Mouse (Mus musculus) heart, postnatal 4 days (tissue): ENCODE measurements around the gene Tex45. TPM values are rescaled to one million over a fixed set of nuclear protein-coding genes. Genes with fewer than 3 reads are reported as not detected.

ENCODE experiments used
- total RNA-seq, 2 experiments: library from RNA; stranded (reverse); gene quantifications; 2 replicates each; pipeline ENCODE4 v1.2.3; 2021

Tex45 gene
- total RNA-seq, 2 experiments from 2014 or later: 0.32 TPM; not detected in 1

Other genes with a start within 250 kb of the Tex45 start
- 100 to 1,000 TPM; 118 to 122 TPM for gene Insr, start 191.2 kb upstream of the Tex45 start, total RNA-seq
- gene A430078G23Rik, start 117.4 kb upstream of the Tex45 start, total RNA-seq: under 1 TPM; 0.12 to 0.25 TPM
- 10 to 100 TPM; 17.3 to 19.8 TPM for gene Arhgef18, start 77.9 kb upstream of the Tex45 start, total RNA-seq
- gene Pex11g, start 3.2 kb upstream of the Tex45 start, total RNA-seq: 1 to 10 TPM; 4.1 to 4.5 TPM
- 10 to 100 TPM; 24.6 to 26.1 TPM for gene Zfp358, start 22.3 kb downstream of the Tex45 start, total RNA-seq
- 10 to 100 TPM; 26.4 to 29.0 TPM for gene Mcoln1, start 29.6 kb downstream of the Tex45 start, total RNA-seq
- 10 to 100 TPM; 15.1 to 15.9 TPM for gene Pnpla6, start 44.5 kb downstream of the Tex45 start, total RNA-seq
- gene C330021F23Rik, start 97.1 kb downstream of the Tex45 start, total RNA-seq: 1 to 10 TPM; 1.1 to 2.2 TPM
- 1 to 10 TPM; 1.5 to 2.9 TPM for gene Camsap3, start 116.4 kb downstream of the Tex45 start, total RNA-seq
- 10 to 100 TPM; 20.9 to 21.3 TPM for gene Xab2, start 150.5 kb downstream of the Tex45 start, total RNA-seq
- gene Pet100, start 150.7 kb downstream of the Tex45 start, total RNA-seq: 10 to 100 TPM; 72.5 to 77.7 TPM
- not detected for gene Pcp2, start 154.7 kb downstream of the Tex45 start, total RNA-seq
- gene Stxbp2, start 160.1 kb downstream of the Tex45 start, total RNA-seq: 10 to 100 TPM; 15.4 to 17.3 TPM
- gene Retn, start 184.9 kb downstream of the Tex45 start, total RNA-seq: not detected
- under 1 TPM in 1 of 2 experiments, not detected in 1; 0.23 TPM for gene Mcemp1, start 194.9 kb downstream of the Tex45 start, total RNA-seq
- gene Fcor, start 201.5 kb downstream of the Tex45 start, total RNA-seq: under 1 TPM; 0.81 to 0.86 TPM
- 10 to 100 TPM; 16.8 to 19.8 TPM for gene Trappc5, start 205.4 kb downstream of the Tex45 start, total RNA-seq
- gene Fcer2a, start 223.3 kb downstream of the Tex45 start, total RNA-seq: under 1 TPM in 1 of 2 experiments, not detected in 1; 0.18 TPM
- gene Clec4g, start 249.8 kb downstream of the Tex45 start, total RNA-seq: 1 to 10 TPM in 1 of 2 experiments, under 1 TPM in 1; 0.63 to 1.3 TPM